8 mouse cellular contexts compared by ENCODE assay signal in genomic region chr6:24047014-24047770, GRCm38 (mm10).
DNase-seq lines count a peak whose midpoint lies in the region; ATAC-seq and TF ChIP-seq lines count a peak whose summit lies in the region.

No protein-coding gene starts in this region.

- H3K27me3 ChIP-seq in heart, embryonic 10.5 days (ENCODE audit: insufficient read depth, poor library complexity, severe bottlenecking) = no peaks in the 10 kb centered on the region
- no peaks in the 10 kb centered on the region for H3K27me3 ChIP-seq in embryonic facial prominence, embryonic 14.5 days (replicated peaks; ENCODE audit: control insufficient read depth, insufficient read depth, low read length)
- no peaks in the 10 kb centered on the region for H3K27me3 ChIP-seq in limb, embryonic 14.5 days (ENCODE audit: control insufficient read depth, insufficient read depth, low read length)

- no peak overlapping the region for H3K27ac ChIP-seq in heart, embryonic 10.5 days
- no peak overlapping the region; the same call in 1 of the 2 replicates for H3K27ac ChIP-seq in embryonic facial prominence, embryonic 14.5 days (replicated peaks; ENCODE audit: low read depth, low read length)
- H3K27ac ChIP-seq in limb, embryonic 14.5 days (replicated peaks; ENCODE audit: low read depth, low read length) = no peak overlapping the region

- H3K4me1 ChIP-seq in heart, embryonic 10.5 days = no peaks in the 10 kb centered on the region
- H3K4me1 ChIP-seq in embryonic facial prominence, embryonic 14.5 days (ENCODE audit: control insufficient read depth, insufficient read depth, low read length) = no peaks in the 10 kb centered on the region; the same call in 1 of the 2 replicates
- no peaks in the 10 kb centered on the region for H3K4me1 ChIP-seq in limb, embryonic 14.5 days (ENCODE audit: control insufficient read depth, insufficient read depth, low read length)

- no peak overlapping the region for H3K4me3 ChIP-seq in heart, embryonic 10.5 days
- no peak overlapping the region for H3K4me3 ChIP-seq in embryonic facial prominence, embryonic 14.5 days (ENCODE audit: low read depth, low read length)
- H3K4me3 ChIP-seq in limb, embryonic 14.5 days (replicated peaks; ENCODE audit: low read length) = no peak overlapping the region

- TF ChIP-seq POLR2A in limb, embryonic 14.5 days (IDR thresholded peaks at IDR 0.05; ENCODE audit: borderline replicate concordance, extremely low read depth, insufficient read depth, insufficient read length) = no peak

- no peaks in the 10 kb centered on the region for H3K36me3 ChIP-seq in heart, embryonic 10.5 days
- no peaks in the 10 kb centered on the region for H3K36me3 ChIP-seq in embryonic facial prominence, embryonic 14.5 days (ENCODE audit: control insufficient read depth, insufficient read depth, low read length)
- H3K36me3 ChIP-seq in limb, embryonic 14.5 days (ENCODE audit: control insufficient read depth, insufficient read depth, low read length) = no peaks in the 10 kb centered on the region

- 72% methylated on average over 7 of the region's 7 CpGs for WGBS in heart, embryonic 10.5 days
- WGBS in embryonic facial prominence, embryonic 14.5 days = 30% methylated on average over 7 of the region's 7 CpGs
- WGBS in limb, embryonic 14.5 days = 45% methylated on average over 7 of the region's 7 CpGs

- H3K9me3 ChIP-seq in heart, embryonic 10.5 days = no peaks in the 10 kb centered on the region
- no peaks in the 10 kb centered on the region for H3K9me3 ChIP-seq in embryonic facial prominence, embryonic 14.5 days (ENCODE audit: control insufficient read depth, low read length)
- no peaks in the 10 kb centered on the region for H3K9me3 ChIP-seq in limb, embryonic 14.5 days (ENCODE audit: control insufficient read depth, low read length)

- ATAC-seq in embryonic facial prominence, embryonic 14.5 days (ENCODE audit: low read depth) = peak; percentile 80
- ATAC-seq in limb, embryonic 14.5 days (ENCODE audit: low FRiP score, low read depth) = no peak

- DNase-seq in heart, adult 8-10 months (ENCODE audit: low spot score) = peak; percentile 3
- no peak for DNase-seq in heart, embryonic 10.5 days (ENCODE audit: low spot score)
- peak; percentile 94 for DNase-seq in Muller cell, postnatal 12 days (ENCODE audit: inconsistent ontology term)
- peak; percentile 89 for DNase-seq in embryonic facial prominence, embryonic 14.5 days (ENCODE audit: low spot score)
- DNase-seq in limb, embryonic 14.5 days (ENCODE audit: low spot score) = peak; percentile 50
- no peak for DNase-seq in ovary, postnatal 10 days (ENCODE audit: low spot score)
- no peak for DNase-seq in right cerebral cortex, adult 2 months (ENCODE audit: low spot score in 2 of 2)
- no peak for DNase-seq in thymus, postnatal 0 days (ENCODE audit: low spot score)

- H3K4me2 ChIP-seq in embryonic facial prominence, embryonic 14.5 days (ENCODE audit: low read depth, low read length) = no peak overlapping the region
- H3K4me2 ChIP-seq in limb, embryonic 14.5 days (replicated peaks; ENCODE audit: low read depth, low read length, severe bottlenecking) = no peak overlapping the region

- no peak overlapping the region for H3K9ac ChIP-seq in embryonic facial prominence, embryonic 14.5 days (ENCODE audit: low read depth, low read length)
- no peak overlapping the region for H3K9ac ChIP-seq in limb, embryonic 14.5 days (ENCODE audit: low read depth, low read length, severe bottlenecking)

Comparison
In these comparisons a context has a peak if more than half of its experiments do, and no peak if none do; other contexts are left out.
1. DNase-seq: peak in heart, adult 8-10 months (single experiment), Muller cell, postnatal 12 days (single experiment), embryonic facial prominence, embryonic 14.5 days (single experiment) and limb, embryonic 14.5 days (single experiment); none in heart, embryonic 10.5 days (single experiment), ovary, postnatal 10 days (single experiment), right cerebral cortex, adult 2 months (0 of 2) and thymus, postnatal 0 days (single experiment).